Mouse (Mus musculus) effector memory CD4-positive, alpha-beta T cell, adult 5 months (primary cell): ENCODE results near the gene Fcgr3. TPM values are rescaled to one million over a fixed set of nuclear protein-coding genes. Genes with fewer than 3 reads are reported as not detected.

ENCODE experiments used
- polyA plus RNA-seq: library from polyadenylated mRNA; unstranded; fragments of 100-300 nt; shearing (Covaris generic); gene quantifications from one replicate; pipeline ENCODE4 v1.2.1, GENCODE M21; 2017

The Fcgr3 gene
- 1.2 TPM for polyA plus RNA-seq

GRCm38 (mm10) chr1:171064491-171065242 is at the start of gene Fcgr3:
Fcgr3 (minus strand) TSS chr1:171064935.

GRCm38 (mm10) chr1:171113873-171114299 is 49.2 kb upstream of the Fcgr3 start, which contains the start of gene Cfap126:
Cfap126 (plus strand) TSS chr1:171113918.

GRCm38 (mm10) chr1:171018737-171019136 is 46.0 kb downstream of the Fcgr3 start, which contains the start of gene Fcgr4:
Fcgr4 (plus strand) TSS chr1:171018920.

Other genes starting within 250 kb of the Fcgr3 start
- gene Atf6, start 197.2 kb downstream of the Fcgr3 start, polyA plus RNA-seq: 20.3 TPM
- not detected for gene Gm26620, start 179.9 kb downstream of the Fcgr3 start, polyA plus RNA-seq
- gene Dusp12, start 179.4 kb downstream of the Fcgr3 start, polyA plus RNA-seq: 32.9 TPM
- not detected for gene Fcrlb, start 152.0 kb downstream of the Fcgr3 start, polyA plus RNA-seq
- gene Fcrla, start 137.4 kb downstream of the Fcgr3 start, polyA plus RNA-seq: not detected
- gene Fcgr2b, start 88.4 kb downstream of the Fcgr3 start, polyA plus RNA-seq: 17.0 TPM
- gene Fcgr4, start 46.0 kb downstream of the Fcgr3 start, polyA plus RNA-seq: not detected
- gene Cfap126, start 49.0 kb upstream of the Fcgr3 start, polyA plus RNA-seq: 1.4 TPM
- gene Sdhc, start 85.7 kb upstream of the Fcgr3 start, polyA plus RNA-seq: 124 TPM
- gene Mpz, start 85.8 kb upstream of the Fcgr3 start, polyA plus RNA-seq: not detected
- not detected for gene Pcp4l1, start 131.3 kb upstream of the Fcgr3 start, polyA plus RNA-seq
- gene Nr1i3, start 149.0 kb upstream of the Fcgr3 start, polyA plus RNA-seq: 0.24 TPM
- gene Tomm40l, start 157.6 kb upstream of the Fcgr3 start, polyA plus RNA-seq: 19.9 TPM
- not detected for gene Apoa2, start 160.1 kb upstream of the Fcgr3 start, polyA plus RNA-seq
- 0.96 TPM for gene Fcer1g, start 169.4 kb upstream of the Fcgr3 start, polyA plus RNA-seq
- gene Adamts4, start 185.5 kb upstream of the Fcgr3 start, polyA plus RNA-seq: not detected
- 98.0 TPM for gene Ndufs2, start 186.5 kb upstream of the Fcgr3 start, polyA plus RNA-seq
- gene B4galt3, start 205.4 kb upstream of the Fcgr3 start, polyA plus RNA-seq: 48.0 TPM
- gene Ppox, start 216.3 kb upstream of the Fcgr3 start, polyA plus RNA-seq: 69.2 TPM
- 44.2 TPM for gene Usp21, start 223.1 kb upstream of the Fcgr3 start, polyA plus RNA-seq
- 47.4 TPM for gene Ufc1, start 230.1 kb upstream of the Fcgr3 start, polyA plus RNA-seq